Mouse (Mus musculus) cerebellum, adult 2 months (tissue): Measurements from ENCODE around the gene Slc40a1.

Experiments used
- CTCF ChIP-seq: fragments of 200-500 bp; IDR thresholded peaks from 2 replicates; pipeline ENCODE4 v1.5.1; 2011; ENCODE audit warnings: low read depth, mild to moderate bottlenecking, control low read depth, low read length, moderate library complexity, borderline replicate concordance; ENCODE audit not compliant: insufficient read depth
- POLR2A ChIP-seq: fragments of 200-500 bp; IDR thresholded peaks from 2 replicates; pipeline ENCODE4 v1.6.1; 2011; ENCODE audit warnings: low read length, control low read depth, borderline replicate concordance; ENCODE audit not compliant: insufficient read depth

DNA sequence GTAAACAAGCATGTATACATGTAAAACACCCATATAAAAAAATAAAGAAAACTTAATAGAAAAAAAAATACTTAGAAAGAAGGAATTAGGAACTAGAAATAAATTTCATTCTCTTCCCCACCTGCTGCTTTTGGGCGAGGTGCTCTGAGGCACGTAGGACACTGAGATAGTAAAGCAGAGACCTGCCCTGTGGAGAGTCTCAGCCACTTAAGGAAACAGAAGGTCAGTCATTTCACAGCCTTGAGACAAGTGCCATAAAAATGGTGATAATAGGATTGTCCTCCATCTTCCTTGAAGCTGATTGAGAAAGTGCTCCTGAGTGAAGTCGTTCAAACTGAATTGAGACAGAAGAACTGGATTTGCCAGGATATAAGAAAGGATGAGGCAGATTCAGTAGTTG is 48.9 kb downstream of the Slc40a1 start:
- no peak for TF ChIP-seq CTCF
- TF ChIP-seq POLR2A = no peak
